Mouse (Mus musculus) heart, embryonic 16.5 days (tissue): Measurements from ENCODE around the gene Tbc1d14. TPM values are rescaled to one million over a fixed set of nuclear protein-coding genes. Genes with fewer than 3 reads are reported as not detected.

Experiments
- ATAC-seq: fragments of 200-750 bp; cut with Nextera tagmentation; replicated peaks from 2 replicates; pipeline ENCODE4 v1.8.0; 2017; ENCODE audit warnings: moderate number of reproducible peaks; ENCODE audit not compliant: insufficient read depth, low FRiP score; ENCODE audit errors: extremely low read depth
- H3K27ac ChIP-seq: fragments of 300-500 bp; sonication (generic); 2 replicates; pipeline ENCODE4 v1.5.1; 2014; ENCODE audit warnings: mild to moderate bottlenecking, low read length, control low read depth, moderate library complexity
- H3K27me3 ChIP-seq: fragments of 300-500 bp; sonication (generic); 2 replicates; pipeline ENCODE4 v1.6.1; 2014; ENCODE audit warnings: low read length, mixed read lengths; ENCODE audit not compliant: control insufficient read depth, insufficient read depth
- H3K36me3 ChIP-seq: fragments of 300-500 bp; sonication (generic); 2 replicates; pipeline ENCODE4 v1.6.1; 2014; ENCODE audit not compliant: control insufficient read depth, insufficient read depth
- H3K4me1 ChIP-seq: fragments of 300-500 bp; sonication (generic); 2 replicates; pipeline ENCODE4 v1.6.1; 2014; ENCODE audit warnings: low read length, mixed read lengths; ENCODE audit not compliant: control insufficient read depth, insufficient read depth
- H3K4me2 ChIP-seq: fragments of 300-500 bp; sonication (generic); 2 replicates; pipeline ENCODE4 v1.6.1; 2014; ENCODE audit warnings: low read depth, mild to moderate bottlenecking, control low read depth, low read length
- H3K4me3 ChIP-seq: fragments of 300-500 bp; sonication (generic); 2 replicates; pipeline ENCODE4 v1.5.1; 2014; ENCODE audit warnings: mild to moderate bottlenecking, control low read depth, low read length
- H3K9ac ChIP-seq: fragments of 300-500 bp; sonication (generic); 2 replicates; pipeline ENCODE4 v1.6.1; 2014; ENCODE audit warnings: low read length, control low read depth
- H3K9me3 ChIP-seq: fragments of 300-500 bp; sonication (generic); replicated peaks from 2 replicates; pipeline ENCODE4 v1.6.1; 2016; ENCODE audit warnings: low read length; ENCODE audit not compliant: control insufficient read depth
- WGBS: fragments of 180-500 bp; shearing (Covaris S2); extraction: QIAGEN DNeasy Blood & Tissue Kit; methylation state at CpG from one replicate; pipeline ENCODE4 v1.1.7; 2014; 5-methylcytosine and 5-hydroxymethylcytosine counted together
- polyA plus RNA-seq: library from polyadenylated mRNA; unstranded; fragments of >200 nt; fragmentation: Nextera tagmentation; extraction: Ambion mirVana; gene quantifications from 2 replicates; pipeline ENCODE4 v1.2.1, GENCODE M21; 2015

Gene Tbc1d14
- polyA plus RNA-seq = 18.0 and 18.2 TPM in 2 replicates

DNA sequence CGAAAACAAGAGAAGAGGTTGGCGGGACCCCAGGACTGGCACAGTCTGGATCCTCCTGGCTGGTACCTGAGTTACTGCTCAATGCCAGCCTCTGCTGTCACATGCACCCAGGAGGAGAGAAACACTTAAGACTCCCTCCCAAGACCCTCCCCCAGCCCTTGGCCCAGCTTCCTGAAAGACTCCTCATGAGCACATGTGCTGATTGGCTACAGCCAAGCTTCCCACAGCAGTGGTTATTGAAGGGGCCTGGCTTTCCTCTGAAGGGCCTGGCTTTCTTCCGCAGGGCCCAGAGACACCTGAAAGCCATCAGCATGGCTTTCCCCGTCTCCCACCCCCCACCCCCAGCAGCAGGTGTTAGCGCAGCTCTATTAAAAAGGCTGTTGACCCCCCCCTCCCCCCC is at the start of gene Tbc1d14:
Gene Tbc1d14 (minus strand): TSS at position 101 of the 400 bp plus-strand sequence.
- Histone ChIP-seq H3K27me3 (no peaks in the 10 kb centered on the region), H3K36me3 (no peaks in the 10 kb centered on the region), H3K4me2 (no peak within 1 kb of the TSS), H3K4me3 (no peak within 1 kb of the TSS), H3K9me3 (no peaks in the 10 kb centered on the region), H3K27ac (no peak within 1 kb of the TSS), H3K4me1 (no peaks in the 10 kb centered on the region), H3K9ac (no peak within 1 kb of the TSS)
- 71% methylated on average over 5 of the region's 5 CpGs for WGBS
- ATAC-seq = no peak

GRCm38 (mm10) chr5:36625612-36626011 is 32.5 kb upstream of the Tbc1d14 start:
- 82% methylated on average over 5 of the region's 5 CpGs for WGBS
- Histone ChIP-seq H3K9me3 (no peaks in the 10 kb centered on the region), H3K27me3 (no peaks in the 10 kb centered on the region), H3K9ac (no peak overlapping the region), H3K4me3 (no peak overlapping the region), H3K36me3 (peaks cover 15% of the 10 kb centered on the region), H3K27ac (no peak overlapping the region), H3K4me2 (no peak overlapping the region), H3K4me1 (peaks cover 17% of the 10 kb centered on the region)
- ATAC-seq = no peak

DNA sequence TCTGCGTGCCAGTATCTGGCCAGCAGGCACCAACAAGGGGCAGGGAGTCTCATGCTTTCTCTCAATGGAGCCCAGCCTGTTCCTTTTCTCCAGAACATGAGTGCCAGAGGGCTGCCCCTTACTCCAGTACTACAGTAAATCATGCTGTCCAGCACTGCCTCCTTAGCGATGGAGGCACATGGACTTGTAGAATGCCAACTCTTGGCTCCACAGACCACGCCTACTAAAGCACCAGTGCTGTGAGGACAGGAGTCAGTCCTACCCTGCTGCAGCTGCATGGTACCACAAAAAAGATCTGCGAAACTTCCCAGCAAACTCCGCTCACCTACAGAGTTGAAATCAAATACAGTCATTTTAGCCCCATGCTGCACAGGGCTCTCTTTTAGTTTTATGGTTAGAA is 30.6 kb upstream of the Tbc1d14 start:
- ATAC-seq = no peak
- no peak overlapping the region for H3K4me2 ChIP-seq
- no peak overlapping the region for H3K27ac ChIP-seq
- peaks cover 30% of the 10 kb centered on the region for H3K4me1 ChIP-seq
- H3K9me3 ChIP-seq = no peaks in the 10 kb centered on the region
- no peak overlapping the region for H3K4me3 ChIP-seq
- 86% methylated on average over 5 of the region's 5 CpGs for WGBS
- H3K36me3 ChIP-seq = peaks cover 6% of the 10 kb centered on the region
- no peaks in the 10 kb centered on the region for H3K27me3 ChIP-seq
- no peak overlapping the region for H3K9ac ChIP-seq

DNA sequence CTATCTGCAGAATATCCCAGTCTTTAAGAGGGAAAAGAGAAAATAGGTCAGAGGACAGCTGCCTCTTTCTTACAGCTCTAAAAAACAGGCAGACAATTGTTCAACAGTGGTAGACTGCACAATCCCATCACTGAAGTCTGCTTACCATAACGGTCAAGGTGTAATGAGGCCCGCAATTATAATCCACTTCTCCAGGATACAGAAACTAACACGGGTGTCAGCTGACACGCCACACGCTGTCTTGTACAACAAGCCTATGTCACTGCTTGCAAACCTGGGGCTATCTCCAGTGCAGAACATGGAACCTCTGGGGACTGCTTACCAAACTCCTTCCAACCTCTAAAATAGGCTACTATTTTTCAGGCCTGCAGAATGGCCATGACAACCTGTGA is 28.0 kb upstream of the Tbc1d14 start:
- peak overlapping the region; percentile 18; the same call in 1 of the 2 replicates for H3K9ac ChIP-seq
- peaks cover 30% of the 10 kb centered on the region for H3K4me1 ChIP-seq
- H3K36me3 ChIP-seq = peaks cover 17% of the 10 kb centered on the region
- H3K9me3 ChIP-seq = no peaks in the 10 kb centered on the region
- ATAC-seq = peak; percentile 49; the same call in 1 of the 2 replicates
- peak overlapping the region; percentile 88 for H3K27ac ChIP-seq
- H3K4me2 ChIP-seq = peak overlapping the region; percentile 59
- peak overlapping the region; percentile 34 for H3K4me3 ChIP-seq
- H3K27me3 ChIP-seq = no peaks in the 10 kb centered on the region
- WGBS = 28% methylated on average over 5 of the region's 5 CpGs

DNA sequence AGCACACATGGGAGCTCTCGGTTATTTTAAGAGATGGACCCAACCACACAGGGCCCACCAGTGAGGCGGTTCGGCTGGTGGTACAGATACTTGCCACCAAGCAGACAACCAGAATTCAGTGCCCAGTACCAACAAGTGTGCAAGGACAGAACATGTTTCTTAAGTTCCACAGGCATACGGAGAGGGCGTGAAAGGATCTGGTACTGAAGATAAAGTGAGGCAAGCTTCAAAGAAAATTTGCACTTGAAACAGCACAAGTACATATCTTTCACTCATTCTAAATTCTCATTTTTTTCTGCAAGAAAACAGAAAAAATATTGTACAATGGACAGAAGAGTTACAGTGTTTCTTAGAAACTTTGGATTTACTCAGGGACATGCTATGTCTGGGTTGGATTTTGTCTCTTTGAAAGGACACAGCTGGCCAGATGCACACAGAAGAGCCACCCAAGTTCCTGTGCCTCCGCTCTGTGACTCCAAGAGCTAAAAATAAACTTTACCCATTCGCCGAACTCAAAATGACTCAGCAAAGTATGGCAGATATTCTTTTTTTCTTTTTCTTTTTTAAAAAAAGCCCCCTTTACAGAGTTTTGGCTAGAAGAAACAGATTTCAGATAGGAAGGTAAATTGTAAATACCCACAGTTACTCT is 27.5 kb upstream of the Tbc1d14 start:
- WGBS = 33% methylated on average over 8 of the region's 8 CpGs
- H3K36me3 ChIP-seq = peaks cover 22% of the 10 kb centered on the region
- H3K4me1 ChIP-seq = peaks cover 27% of the 10 kb centered on the region
- ATAC-seq = peak; percentile 56; the same call in 1 of the 2 replicates
- H3K27ac ChIP-seq = peak overlapping the region; percentile 88
- H3K27me3 ChIP-seq = no peaks in the 10 kb centered on the region
- H3K4me3 ChIP-seq = peak overlapping the region; percentile 34
- peak overlapping the region; percentile 59 for H3K4me2 ChIP-seq
- H3K9ac ChIP-seq = peak overlapping the region; percentile 52; the same call in 1 of the 2 replicates
- H3K9me3 ChIP-seq = no peaks in the 10 kb centered on the region

GRCm38 (mm10) chr5:36618890-36619289 is 25.8 kb upstream of the Tbc1d14 start:
- H3K9me3 ChIP-seq = no peaks in the 10 kb centered on the region
- H3K4me3 ChIP-seq = no peak overlapping the region
- H3K27ac ChIP-seq = no peak overlapping the region
- peaks cover 34% of the 10 kb centered on the region for H3K36me3 ChIP-seq
- H3K27me3 ChIP-seq = no peaks in the 10 kb centered on the region
- no peak for ATAC-seq
- no peak overlapping the region for H3K9ac ChIP-seq
- H3K4me1 ChIP-seq = peaks cover 24% of the 10 kb centered on the region
- no peak overlapping the region for H3K4me2 ChIP-seq
- 86% methylated on average over 5 of the region's 5 CpGs for WGBS

- H3K36me3 ChIP-seq = peaks cover 40% of the 10 kb centered on the region
- H3K4me2 ChIP-seq = no peak overlapping the region
- no peaks in the 10 kb centered on the region for H3K27me3 ChIP-seq
- H3K9me3 ChIP-seq = no peaks in the 10 kb centered on the region
- H3K27ac ChIP-seq = no peak overlapping the region
- H3K9ac ChIP-seq = no peak overlapping the region
- H3K4me1 ChIP-seq = peaks cover 24% of the 10 kb centered on the region
- ATAC-seq = no peak
- no peak overlapping the region for H3K4me3 ChIP-seq
- 55% methylated on average over 4 of the region's 4 CpGs for WGBS
Observed at GRCm38 (mm10) chr5:36618356-36618755, 25.3 kb upstream of the Tbc1d14 start.

DNA sequence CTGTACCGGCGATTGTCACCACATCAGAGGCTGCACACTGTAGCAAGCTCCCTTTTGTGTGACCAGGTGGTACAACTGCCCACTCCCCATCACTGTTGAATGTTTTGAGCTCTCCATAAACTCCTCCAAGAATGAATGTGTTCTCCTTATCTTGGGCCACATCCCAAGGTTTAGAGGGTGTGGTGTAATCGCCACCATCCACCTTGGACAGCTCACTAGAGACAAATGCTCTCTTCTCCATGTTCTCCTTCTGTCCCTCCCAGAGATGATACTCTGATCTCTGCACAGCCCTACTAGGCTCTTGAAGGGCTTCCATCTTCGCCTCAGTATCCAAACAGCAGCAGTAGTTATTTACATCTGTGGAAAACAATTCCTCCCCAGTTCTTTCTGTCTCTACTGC is 21.0 kb upstream of the Tbc1d14 start:
- peaks cover 1% of the 10 kb centered on the region; the same call in 1 of the 2 replicates for H3K4me1 ChIP-seq
- H3K4me2 ChIP-seq = no peak overlapping the region
- H3K27ac ChIP-seq = no peak overlapping the region
- 89% methylated on average over 4 of the region's 4 CpGs for WGBS
- H3K9me3 ChIP-seq = no peaks in the 10 kb centered on the region
- peaks cover 49% of the 10 kb centered on the region for H3K36me3 ChIP-seq
- no peak overlapping the region for H3K9ac ChIP-seq
- no peaks in the 10 kb centered on the region for H3K27me3 ChIP-seq
- ATAC-seq = no peak
- H3K4me3 ChIP-seq = no peak overlapping the region

- no peak overlapping the region for H3K9ac ChIP-seq
- H3K9me3 ChIP-seq = no peaks in the 10 kb centered on the region
- WGBS = 82% methylated on average over 2 of the region's 2 CpGs
- no peak overlapping the region for H3K27ac ChIP-seq
- no peak overlapping the region for H3K4me3 ChIP-seq
- H3K27me3 ChIP-seq = no peaks in the 10 kb centered on the region
- ATAC-seq = no peak
- no peak overlapping the region for H3K4me2 ChIP-seq
- peaks cover 40% of the 10 kb centered on the region; the same call in 1 of the 2 replicates for H3K36me3 ChIP-seq
- no peaks in the 10 kb centered on the region for H3K4me1 ChIP-seq
Observed at GRCm38 (mm10) chr5:36608939-36609499, 15.9 kb upstream of the Tbc1d14 start.
